Mouse (Mus musculus) thymus, postnatal 10 days (tissue): ENCODE data around the gene Ppp3ca.

Source experiments
- DNase-seq, 2 experiments: peaks; one replicate each; pipeline ENCODE4 v3.0.0; 2021; ENCODE audit warnings: low spot score in 2 of 2

Ppp3ca gene

DNA sequence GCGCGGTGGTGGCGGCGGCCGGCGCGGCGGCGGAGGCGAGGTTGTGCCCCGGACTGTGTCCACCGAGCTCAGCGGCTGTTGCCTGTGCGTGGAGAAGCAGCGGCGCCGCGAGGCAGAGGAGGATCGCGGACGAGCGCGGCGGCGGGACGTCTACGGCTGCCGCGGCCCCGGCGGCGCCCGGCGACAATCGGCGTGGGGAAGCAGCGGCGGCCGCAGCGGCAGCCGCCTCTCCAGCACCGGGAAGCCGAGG is at the start of gene Ppp3ca:
Ppp3ca (plus strand) TSS at position 15 of the 250 bp plus-strand sequence.
- DNase-seq: no peak

DNA sequence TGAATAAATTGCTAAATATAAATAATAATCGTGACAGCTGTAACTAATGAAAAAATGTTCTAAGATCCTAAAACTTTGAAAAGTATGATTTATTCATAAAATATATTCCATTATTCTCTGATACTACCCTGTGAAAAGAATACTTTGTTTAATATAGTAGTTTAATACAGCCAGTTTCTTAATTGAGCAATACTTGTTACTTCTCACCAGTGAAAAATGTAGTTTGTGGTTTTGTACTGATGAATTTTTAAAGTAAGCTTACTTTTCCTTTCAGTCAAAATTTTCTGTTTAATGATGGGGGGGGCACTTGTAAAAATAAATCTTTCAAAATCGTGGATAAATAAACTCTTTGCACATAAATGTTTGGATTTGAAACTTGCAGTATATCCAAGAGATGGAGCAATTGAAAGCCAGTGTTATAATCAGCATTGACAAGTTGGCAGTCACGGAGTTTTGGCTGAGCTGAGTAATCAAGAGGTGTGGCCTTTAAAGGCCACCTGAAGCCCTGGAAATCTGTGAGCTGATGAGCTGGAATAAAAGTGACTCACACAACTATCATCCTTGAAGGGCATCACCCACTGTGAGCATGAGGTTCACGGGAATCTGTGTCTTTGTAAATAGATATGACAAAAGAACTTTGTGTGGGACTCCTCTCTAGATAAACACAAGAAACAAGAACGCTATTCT is 29.2 kb upstream of the Ppp3ca start:
- DNase-seq: no peak

DNA sequence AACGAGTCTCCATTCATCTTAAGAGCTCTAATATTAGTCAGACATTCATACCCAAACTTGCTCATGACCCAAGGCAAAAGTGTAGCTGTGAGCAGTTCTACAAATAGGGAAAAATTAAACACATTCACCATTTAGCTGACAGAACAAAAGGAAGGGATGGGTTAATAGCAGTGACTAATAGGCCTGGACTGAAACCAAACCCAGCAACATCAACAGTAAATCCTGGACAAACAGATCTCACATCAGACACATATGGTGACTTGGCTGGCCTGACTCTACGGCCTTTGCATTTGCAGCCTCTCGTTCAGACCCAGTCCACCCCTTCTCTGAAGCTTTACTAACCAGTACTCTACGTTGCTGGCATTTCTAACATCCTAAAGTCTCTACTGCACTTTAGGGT is 19.0 kb upstream of the Ppp3ca start:
- no peak for DNase-seq

DNA sequence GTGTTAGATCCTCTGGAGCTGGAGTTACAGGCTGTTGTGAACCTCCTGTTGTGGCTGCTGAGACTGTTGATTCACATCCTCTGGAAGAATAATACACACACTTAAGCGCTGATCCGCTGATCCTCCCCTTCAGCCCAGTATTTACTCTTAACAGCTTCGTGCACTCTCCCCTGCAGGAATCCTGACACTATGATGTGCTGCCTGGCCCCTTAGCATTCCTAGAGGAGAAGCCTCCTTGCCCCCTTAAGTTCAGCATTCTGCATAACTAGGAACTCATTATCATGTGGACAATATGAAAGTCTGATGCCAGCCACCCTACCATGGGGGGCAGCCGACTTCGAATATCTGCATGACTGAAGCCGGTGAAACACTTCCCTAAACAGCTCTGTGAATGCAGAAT is 18.4 kb upstream of the Ppp3ca start:
- DNase-seq: no peak

DNA sequence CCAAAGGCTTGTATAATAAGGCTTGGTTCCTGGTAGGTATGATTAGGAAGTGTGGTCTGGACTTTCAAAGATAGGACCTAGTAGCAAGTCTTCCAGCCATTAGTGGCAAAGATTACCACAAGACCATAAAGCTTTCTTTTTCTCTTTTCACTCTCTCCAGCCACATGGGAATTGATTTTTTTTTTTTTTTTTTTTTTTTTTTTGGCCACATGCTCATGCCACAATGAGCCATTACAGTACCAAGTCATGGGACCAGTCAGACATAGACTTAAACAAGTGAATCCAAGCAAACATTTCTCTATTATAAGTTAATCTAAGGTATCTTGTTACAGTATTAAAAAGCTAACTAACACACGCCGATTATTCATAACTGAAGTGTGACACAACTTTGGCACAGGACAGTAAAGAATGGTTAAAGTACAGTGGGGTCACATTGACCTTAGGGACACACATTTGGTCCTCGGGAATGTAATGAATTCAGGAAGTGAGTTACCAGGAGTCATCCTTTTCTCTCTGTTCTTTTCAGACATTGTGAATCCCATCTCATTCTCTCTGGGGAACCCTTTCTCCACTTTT is 13.4 kb upstream of the Ppp3ca start:
- DNase-seq: no peak

DNA sequence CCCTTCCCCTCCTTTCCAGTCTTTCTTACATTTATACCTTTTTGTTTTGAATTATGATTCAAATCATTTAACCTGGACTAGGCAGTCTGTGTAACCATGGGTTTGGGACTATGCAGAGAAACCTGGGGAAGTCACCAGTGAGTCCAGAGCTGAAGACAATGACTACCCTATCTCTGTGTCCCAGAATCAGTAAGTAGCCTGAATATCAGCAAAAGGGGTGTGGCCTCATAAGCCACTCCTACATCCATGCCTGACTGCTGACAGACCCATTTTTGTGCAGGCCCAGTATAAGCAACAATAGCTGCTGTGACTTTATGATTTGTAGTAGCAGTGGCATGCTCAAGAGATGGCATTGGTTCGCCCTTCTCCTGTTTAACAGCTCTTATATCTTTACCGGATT is 11.2 kb upstream of the Ppp3ca start:
- no peak for DNase-seq

DNA sequence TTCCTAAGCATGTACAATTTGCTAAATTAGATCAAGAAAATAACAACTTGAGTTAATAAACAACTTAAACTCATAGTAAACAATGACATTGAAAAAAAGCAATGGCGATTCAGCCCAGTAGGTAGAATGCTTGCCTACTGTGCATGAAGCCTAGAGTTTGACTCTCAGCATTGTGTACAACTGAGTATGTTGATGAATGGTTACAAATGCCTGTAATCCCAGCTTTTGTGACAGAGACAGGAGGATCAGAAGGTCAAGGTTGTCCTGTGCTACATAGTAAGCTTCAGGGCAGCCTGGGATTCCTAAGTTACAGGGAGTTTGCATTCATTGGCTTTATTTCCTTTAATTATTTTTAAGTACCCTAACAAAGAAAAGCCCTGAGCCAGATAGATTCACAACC is 4.8 kb upstream of the Ppp3ca start:
- DNase-seq: no peak

DNA sequence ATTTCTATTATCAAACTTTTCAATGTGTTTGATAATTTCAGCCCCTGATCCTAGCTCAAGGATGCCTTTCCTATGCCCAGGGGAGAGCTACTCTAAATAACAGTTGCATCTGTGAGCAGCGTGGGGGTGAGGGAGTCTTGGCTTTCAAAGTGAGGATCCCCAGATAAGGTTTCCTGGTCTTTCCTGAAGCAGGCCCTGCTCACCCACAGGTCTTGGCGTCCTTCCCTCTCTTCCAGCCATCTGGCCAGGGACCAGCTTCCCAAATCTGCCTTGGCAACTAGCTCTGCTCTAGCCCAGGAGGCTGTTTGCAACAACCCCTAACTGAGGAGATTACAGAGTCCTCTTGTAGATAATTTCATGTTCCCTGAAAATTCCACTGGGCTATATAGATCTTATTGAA is 1.9 kb upstream of the Ppp3ca start:
- DNase-seq: no peak

DNA sequence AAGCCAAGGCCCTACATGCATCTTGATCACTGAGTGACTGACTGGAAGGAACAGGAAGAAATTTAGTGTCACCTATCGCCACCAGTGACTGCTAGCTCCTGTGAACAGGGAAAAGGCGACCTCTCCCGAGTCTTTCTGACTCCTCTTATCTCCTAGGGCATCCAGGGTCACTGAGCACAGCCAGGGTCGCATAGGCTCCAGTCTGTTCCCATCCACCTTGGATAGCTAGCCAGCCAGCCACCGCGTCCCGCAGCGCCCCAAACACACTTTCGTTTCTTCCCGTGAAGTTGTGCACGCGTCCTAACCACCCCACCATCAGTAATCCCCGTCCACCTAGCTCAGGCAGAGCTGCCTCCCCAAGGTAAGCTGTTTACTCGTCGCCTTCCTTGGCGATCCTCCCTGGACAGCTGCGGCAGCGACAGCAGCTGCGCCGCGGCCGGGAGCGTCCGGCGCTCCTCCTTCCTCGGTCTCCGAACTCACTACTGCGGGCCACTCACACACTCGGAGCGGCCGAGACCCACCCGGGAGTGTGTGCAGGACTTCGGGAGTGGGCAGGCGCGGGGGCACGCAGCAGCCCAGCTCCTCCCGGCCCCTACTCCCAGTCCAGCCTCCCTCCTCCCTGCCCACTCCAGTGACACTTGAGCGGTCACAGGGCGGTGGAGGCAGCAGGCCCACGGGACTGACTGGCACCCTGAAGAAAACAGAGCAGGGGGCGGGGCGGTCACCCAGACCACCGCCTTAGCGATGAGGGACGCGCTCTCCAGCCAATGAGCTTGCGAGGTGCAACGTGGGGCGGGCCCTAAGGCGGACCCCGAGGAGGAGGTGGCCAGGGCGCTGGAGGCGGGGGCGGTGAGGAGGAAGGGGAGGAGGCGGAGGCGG is 454 bp upstream of the Ppp3ca start:
- DNase-seq: peak; percentile 99 to 100

DNA sequence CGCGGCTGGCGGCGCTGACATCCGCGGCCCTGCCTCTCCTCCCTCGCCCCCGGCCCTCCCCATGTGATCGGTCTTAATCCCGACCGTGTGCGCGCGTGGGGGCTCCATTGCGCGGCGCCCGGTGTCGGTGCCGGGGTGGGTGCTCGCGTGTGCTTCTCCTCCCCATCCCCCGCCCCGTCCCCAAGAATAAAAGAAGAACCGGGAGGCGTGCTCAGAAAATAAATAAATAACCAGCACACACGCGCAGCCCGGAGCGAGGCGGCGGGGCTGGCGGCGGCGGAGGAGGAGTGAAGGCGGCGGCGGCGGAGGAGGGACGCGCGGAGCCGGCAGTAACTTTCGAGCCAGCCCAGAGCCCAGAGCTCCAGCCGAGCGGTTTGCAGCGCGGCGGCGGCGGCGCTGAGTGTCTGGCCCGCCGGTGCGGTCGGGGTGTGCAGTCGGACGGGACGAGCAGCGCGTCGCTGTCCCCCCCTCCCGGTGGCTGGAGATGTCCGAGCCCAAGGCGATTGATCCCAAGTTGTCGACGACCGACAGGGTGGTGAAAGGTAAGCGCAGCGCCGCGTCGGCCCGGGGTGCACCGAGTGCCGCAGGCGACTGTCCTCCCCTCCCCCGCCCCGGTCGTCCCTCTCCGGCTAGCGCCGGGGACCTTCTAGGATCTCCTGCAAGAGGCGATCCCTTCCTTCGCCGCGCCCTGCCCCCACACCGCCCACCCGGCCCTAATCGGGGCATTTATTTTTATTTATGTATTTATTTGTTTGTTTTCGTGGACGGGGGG is 622 bp downstream of the Ppp3ca start:
- DNase-seq: peak; percentile 42 to 46

DNA sequence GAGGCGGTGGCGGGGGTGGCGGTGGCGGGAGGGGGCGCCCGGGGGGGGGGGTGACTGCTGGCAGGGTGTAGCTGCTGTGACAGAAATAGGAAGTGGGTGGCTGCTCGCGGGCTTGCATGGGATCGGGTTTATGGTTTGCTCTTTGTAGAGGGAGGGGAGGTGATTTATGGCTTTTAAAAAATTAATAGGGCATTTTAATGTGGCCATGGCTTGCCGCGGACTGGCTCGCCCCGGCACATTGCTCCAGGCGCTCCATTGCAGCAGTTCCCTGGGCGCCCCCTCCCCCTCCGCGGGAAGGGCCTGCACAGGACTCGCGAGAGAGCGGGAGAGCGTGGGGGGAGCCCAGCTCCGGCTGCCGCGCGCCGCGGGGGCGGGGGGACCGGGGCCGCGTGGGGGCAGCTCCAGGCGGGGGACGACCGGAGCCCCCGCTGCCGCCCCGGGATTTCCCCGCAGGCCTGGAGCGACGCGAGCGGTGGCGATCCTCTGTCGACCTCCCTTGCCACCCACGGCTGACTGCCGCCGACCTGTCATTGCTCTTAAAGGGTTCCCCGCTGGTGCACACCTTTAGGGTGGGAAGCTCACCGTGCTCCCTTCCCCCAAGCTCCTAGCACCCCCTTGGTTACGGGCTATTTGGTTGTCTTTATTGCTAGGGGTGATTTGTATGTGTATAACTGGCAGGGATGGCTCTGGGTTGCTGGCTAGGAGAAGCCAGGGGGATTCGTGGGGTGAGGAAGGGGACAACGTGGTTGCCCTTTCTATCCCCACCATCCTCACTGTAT is 1.4 kb downstream of the Ppp3ca start:
- peak; percentile 45 to 48 for DNase-seq

DNA sequence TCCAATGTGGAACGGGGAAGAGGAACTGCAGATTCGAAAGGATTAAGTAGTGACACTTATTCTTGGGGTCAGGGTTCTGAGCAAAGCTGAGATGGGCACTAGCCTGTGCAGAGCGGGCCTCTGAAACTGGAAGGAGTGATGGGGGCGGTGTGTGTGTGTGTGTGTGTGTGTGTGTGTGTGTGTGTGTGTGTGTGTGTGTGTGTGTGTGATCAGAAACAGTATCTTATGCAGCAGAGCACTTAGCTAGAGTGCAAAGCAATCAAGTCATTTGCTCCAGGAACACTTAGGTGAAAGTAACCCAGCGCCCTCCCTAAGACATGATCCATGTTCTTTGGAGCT is 2.0 kb downstream of the Ppp3ca start:
- no peak for DNase-seq

DNA sequence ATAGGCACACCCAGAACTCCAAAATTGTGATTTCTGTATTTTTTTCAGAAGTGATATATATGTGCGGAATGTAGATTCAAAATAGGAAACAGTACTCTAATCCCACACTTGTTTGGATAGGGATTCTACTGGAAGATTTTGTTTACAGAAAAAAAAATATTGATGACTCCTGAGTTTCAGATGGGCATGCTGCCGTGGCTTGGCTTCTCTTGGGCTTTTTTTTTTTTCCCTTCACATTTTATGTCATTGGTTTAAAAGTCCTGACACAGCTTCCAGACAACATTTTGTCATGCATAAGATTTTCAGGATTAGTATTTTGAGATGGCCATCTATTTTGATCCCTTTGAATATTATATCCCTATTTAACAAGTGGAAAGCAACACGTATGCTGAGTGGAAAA is 2.9 kb downstream of the Ppp3ca start:
- no peak for DNase-seq

DNA sequence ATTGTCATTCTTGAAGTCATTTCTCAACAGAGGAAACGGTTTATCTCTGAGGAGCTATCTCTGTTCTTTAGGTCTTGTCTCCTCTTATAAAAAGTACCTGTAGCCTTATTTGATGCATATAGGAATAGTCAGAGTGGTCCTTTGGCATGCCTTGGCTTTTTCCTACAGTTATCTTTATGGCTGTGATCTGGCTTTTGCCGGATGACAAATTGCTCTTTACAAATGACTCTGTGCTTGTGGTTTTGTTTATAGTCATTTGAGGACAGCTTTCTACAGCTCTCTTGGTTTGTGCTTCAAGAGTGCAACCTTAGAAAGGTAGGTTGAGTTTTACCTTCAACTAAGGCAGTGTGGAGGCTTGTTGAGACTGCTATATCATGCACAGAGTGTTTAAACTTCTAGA is 3.4 kb downstream of the Ppp3ca start:
- DNase-seq: no peak

DNA sequence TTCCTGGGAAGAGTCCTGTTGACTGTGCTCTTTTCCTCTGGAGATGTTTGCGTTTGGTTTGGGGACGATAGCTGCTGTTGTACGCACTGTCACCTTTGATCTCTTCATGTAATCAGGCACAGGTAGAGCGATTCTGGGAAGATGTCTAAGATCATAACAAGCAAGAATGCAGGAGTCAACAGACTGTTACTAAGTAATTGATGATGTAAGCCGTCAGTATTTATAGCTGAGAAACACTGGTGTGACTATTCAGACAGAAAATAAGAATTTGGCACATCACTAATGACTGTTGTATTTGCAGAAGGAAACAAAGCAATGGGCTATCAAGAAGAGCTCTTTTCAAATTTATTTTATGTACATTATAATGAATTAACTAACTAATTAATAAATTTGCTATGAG is 4.6 kb downstream of the Ppp3ca start:
- no peak for DNase-seq

DNA sequence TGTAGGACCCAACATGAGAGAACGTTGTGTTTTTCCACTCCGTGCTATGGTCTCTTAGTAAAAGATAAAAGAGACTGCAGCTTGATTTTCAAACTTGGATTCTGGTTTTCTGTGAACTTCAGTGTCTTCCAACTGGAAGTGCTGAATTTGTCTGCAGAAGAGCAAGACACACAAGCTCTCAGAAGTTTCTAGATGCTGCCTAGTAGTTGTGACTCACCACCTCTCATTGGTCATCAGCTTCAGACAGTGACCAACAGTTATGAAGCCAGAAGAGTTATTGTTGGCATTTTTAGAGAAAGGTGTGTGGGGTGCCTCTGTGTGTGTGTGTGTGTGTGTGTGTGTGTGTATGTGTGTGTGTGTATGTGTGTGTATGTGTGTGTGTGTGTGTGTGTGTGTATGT is 7.1 kb downstream of the Ppp3ca start:
- DNase-seq: no peak

DNA sequence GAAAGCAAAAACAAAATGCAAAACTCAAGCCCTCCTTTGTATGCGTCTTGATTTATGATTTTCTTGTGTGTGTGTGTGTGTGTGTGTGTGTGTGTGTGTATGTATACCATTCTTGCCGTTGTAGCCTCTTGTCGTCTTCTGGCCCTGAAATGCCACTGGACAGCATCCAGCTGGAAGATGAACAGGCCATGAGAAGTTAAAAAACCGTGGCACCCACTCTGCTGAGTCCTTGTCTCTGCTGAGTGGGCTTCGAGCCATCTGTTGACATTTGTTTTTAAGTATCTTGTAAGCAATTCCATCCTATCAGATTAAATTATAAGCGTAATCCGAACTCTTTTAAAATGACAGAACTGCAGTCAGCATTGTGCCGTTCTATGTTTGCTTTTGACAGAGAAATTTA is 8.5 kb downstream of the Ppp3ca start:
- DNase-seq: no peak

DNA sequence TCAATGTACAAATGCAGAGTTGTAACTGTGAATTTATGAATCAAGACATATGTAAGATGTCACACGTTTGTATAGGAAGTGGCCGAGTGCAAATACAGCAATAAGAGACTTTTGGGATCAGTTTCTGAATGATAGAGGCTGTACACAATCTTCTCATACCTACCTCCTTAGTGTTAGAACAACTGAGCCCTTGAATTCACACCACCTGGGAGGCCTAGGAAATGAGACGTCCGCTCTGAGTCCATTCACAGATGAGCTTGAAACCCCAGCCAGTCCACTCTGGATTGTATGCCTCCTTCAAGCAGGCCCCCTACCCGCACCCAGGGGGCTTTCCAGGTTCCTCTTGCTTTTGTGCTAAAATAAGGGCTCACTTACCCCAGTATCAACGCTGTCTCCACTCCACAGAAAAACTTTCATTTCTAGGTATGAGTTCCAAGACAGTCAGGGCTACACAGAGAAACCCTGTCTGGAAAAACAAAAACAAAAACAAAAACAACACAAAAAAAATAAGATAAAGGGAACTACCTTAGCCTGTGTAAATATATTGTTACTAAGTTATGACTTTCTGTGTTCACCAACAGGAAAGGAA is 10.1 kb downstream of the Ppp3ca start:
- no peak for DNase-seq

DNA sequence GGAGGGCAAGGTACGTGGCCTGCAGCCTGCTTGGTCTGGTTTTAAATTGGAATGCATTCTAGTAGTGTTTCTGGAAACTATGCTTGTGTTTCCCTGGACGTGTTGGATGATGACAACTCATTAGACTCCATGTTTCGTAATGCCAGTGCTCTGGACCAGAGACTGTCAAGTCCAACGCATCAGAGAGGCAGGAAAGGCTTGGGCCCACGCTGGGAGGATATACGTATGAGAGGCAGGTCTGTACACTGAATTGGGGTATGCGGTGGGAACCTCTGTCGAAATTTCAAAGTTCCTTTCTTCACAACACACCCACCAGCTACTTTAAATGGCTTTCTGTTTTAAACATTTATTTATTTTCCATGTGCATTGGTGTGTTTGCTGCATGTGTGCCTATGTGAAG is 12.3 kb downstream of the Ppp3ca start:
- DNase-seq: no peak

DNA sequence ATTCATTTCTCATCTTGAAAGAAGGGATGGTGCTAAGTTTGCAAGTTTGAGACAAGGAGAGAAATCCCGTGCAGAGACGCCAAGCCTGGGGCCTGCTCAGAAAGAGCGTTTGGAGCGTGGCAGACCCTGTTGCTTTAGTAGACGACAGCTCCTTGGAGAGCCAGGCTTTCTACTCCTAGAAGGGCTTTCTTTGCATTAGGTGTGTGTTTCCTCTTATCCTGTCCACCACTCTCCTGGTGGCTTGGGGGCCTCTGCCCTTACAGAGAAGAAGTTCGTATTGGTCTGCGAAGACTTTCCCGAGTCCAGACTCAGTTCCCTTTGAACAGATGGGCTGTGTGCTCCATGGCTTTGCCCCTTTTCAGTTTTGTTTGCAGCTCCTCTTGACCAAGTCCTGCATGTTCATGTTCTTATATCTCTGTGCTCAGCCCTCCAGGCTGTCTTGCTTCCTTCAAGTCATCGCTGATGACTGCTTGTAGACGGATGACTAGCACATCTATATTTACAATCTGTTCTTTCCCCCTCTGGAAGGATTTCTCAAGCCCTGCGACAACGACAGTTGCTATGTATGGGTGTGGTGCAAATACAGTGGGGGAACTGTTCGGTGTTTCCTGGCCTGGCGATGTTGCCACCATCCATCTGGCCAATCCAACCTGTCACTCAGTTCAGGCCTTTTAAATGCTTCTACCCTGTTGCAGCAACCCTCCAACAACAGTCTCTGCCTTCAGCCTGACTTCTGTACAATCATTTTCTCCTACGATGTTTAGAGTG is 14.5 kb downstream of the Ppp3ca start:
- no peak for DNase-seq

DNA sequence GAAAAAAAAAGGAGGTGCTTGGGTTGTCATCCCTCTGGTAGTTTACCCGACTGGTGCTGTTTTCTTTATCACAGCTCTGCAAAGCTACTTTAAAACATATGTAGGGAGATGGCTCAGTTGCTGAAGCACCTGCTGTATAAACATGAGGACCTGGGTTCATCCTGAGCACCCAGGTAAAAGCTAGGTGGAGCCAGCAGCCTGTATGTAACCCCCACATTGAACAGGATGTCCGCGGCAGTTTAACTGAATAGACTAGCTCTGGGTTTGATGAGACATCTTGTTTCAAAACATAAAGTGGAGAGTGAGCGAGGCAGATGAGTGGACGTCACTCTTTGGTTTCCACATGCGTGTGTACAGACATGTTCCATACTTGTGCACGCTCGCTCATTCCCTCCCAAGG is 16.5 kb downstream of the Ppp3ca start:
- DNase-seq: no peak
